Mouse (Mus musculus): ENCODE measurements at regions not wholly inside any gene's neighbourhood (a gene's known extent, or its start where the extent isn't known, plus 50 kb on each side); places are given as distances from the start of the nearest gene placed in this dataset.

DNA sequence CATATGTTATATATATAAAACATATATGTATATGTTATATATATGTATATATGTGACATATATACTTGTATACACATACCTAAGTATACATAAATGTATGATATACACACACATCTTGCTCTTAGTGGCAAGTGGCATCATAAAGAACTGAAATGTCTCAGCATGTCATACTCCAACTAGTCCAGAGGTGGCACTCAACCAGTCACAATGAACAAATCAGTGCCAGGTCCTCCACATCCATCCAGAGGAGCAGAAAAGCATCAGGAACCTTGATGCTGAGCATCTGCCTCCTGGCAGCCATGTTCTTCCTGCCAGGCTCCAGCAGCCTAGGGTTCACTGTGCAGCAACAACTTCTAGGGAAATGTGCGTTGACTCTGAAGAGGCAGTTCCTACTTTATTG, 405.2 kb upstream of the Mki67 start:
- WGBS: 79% methylated on average over 1 of the region's 1 CpGs
- H3K36me3 ChIP-seq (ENCODE audit: control insufficient read depth, insufficient read depth, low read length): no peaks in the 10 kb centered on the region
- peaks cover 0 to 4% of the 10 kb centered on the region in 2 experiments; a peak in 2 of 4 replicates for H3K4me1 ChIP-seq (ENCODE audit: control insufficient read depth in 2 of 2, insufficient read depth in 2 of 2, low read length in 2 of 2)
- H3K4me3 ChIP-seq (ENCODE audit: control insufficient read depth in 1 of 2, insufficient read depth in 1 of 2, low read depth in 1 of 2, low read length in 2 of 2): no peak overlapping the region
- H3K9ac ChIP-seq (ENCODE audit: low read length): no peak overlapping the region
- H3K27ac ChIP-seq (replicated peaks in 1 of 2; ENCODE audit: control insufficient read depth in 1 of 2, insufficient read depth in 1 of 2, low read depth in 2 of 2, low read length in 2 of 2): no peak overlapping the region
- no peaks in the 10 kb centered on the region for H3K9me3 ChIP-seq (ENCODE audit: control insufficient read depth, low read length)
- H3K4me2 ChIP-seq (ENCODE audit: low read length): no peak overlapping the region
- ATAC-seq (ENCODE audit: insufficient number of reproducible peaks, insufficient read depth, low FRiP score, low read depth): no peak
- no peaks in the 10 kb centered on the region for H3K27me3 ChIP-seq (ENCODE audit: control insufficient read depth, insufficient read depth, low read length)

DNA sequence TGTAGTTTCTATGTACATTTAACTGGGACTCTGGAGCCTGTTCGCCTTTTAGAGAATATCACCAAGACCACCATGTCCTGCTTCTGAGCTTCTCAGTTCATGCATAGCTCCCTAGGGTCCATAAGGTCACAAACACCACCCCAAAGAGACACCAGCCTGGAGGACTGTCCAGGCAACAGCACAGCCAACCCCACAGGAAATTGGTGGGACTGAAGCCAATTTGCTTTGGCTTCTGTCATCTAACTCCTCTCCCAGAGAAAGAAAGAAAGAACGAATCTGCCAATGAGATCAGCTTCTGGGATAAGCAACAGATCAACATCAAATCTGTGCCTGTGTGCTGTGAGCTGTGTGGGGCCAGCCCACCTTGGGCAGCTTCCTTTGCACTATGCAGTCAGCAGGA, 408.6 kb upstream of the Mki67 start:
- H3K27me3 ChIP-seq (ENCODE audit: control insufficient read depth, insufficient read depth, low read length): no peaks in the 10 kb centered on the region
- no peaks in the 10 kb centered on the region for H3K36me3 ChIP-seq (ENCODE audit: control insufficient read depth, insufficient read depth, low read length)
- no peak overlapping the region for H3K4me2 ChIP-seq (ENCODE audit: low read length)
- ATAC-seq (ENCODE audit: insufficient number of reproducible peaks, insufficient read depth, low FRiP score, low read depth): no peak
- no peak overlapping the region for H3K9ac ChIP-seq (ENCODE audit: low read length)
- no peaks in the 10 kb centered on the region for H3K9me3 ChIP-seq (ENCODE audit: control insufficient read depth, low read length)
- WGBS: 65% methylated on average over 2 of the region's 2 CpGs
- H3K4me1 ChIP-seq (ENCODE audit: control insufficient read depth in 2 of 2, insufficient read depth in 2 of 2, low read length in 2 of 2): peaks cover 8 to 14% of the 10 kb centered on the region in 2 experiments
- H3K4me3 ChIP-seq (ENCODE audit: control insufficient read depth in 1 of 2, insufficient read depth in 1 of 2, low read depth in 1 of 2, low read length in 2 of 2): no peak overlapping the region
- H3K27ac ChIP-seq (replicated peaks in 1 of 2; ENCODE audit: control insufficient read depth in 1 of 2, insufficient read depth in 1 of 2, low read depth in 2 of 2, low read length in 2 of 2): no peak overlapping the region

- H3K4me3 ChIP-seq (ENCODE audit: control insufficient read depth in 1 of 2, insufficient read depth in 1 of 2, low read depth in 1 of 2, low read length in 2 of 2): no peak overlapping the region
- H3K4me1 ChIP-seq (ENCODE audit: control insufficient read depth in 2 of 2, insufficient read depth in 2 of 2, low read length in 2 of 2): peaks cover 9 to 18% of the 10 kb centered on the region in 2 experiments
- H3K27me3 ChIP-seq (ENCODE audit: control insufficient read depth, insufficient read depth, low read length): no peaks in the 10 kb centered on the region
- no peaks in the 10 kb centered on the region for H3K9me3 ChIP-seq (ENCODE audit: control insufficient read depth, low read length)
- no peak for ATAC-seq (ENCODE audit: insufficient number of reproducible peaks, insufficient read depth, low FRiP score, low read depth)
- no peak overlapping the region for H3K4me2 ChIP-seq (ENCODE audit: low read length)
- no peak overlapping the region for H3K9ac ChIP-seq (ENCODE audit: low read length)
- WGBS: 85% methylated on average over 3 of the region's 3 CpGs
- no peak overlapping the region for H3K27ac ChIP-seq (replicated peaks in 1 of 2; ENCODE audit: control insufficient read depth in 1 of 2, insufficient read depth in 1 of 2, low read depth in 2 of 2, low read length in 2 of 2)
- no peaks in the 10 kb centered on the region for H3K36me3 ChIP-seq (ENCODE audit: control insufficient read depth, insufficient read depth, low read length)
These were observed 410.2 kb upstream of the Mki67 start for GRCm38 (mm10) chr7:136126393-136126792.

GRCm38 (mm10) chr7:136127576-136127975, 411.4 kb upstream of the Mki67 start:
- Histone ChIP-seq H3K9ac (ENCODE audit: low read length) (no peak overlapping the region), H3K9me3 (ENCODE audit: control insufficient read depth, low read length) (no peaks in the 10 kb centered on the region), H3K4me2 (ENCODE audit: low read length) (no peak overlapping the region), H3K36me3 (ENCODE audit: control insufficient read depth, insufficient read depth, low read length) (no peaks in the 10 kb centered on the region), H3K27ac (replicated peaks in 1 of 2; ENCODE audit: control insufficient read depth in 1 of 2, insufficient read depth in 1 of 2, low read depth in 2 of 2, low read length in 2 of 2) (no peak overlapping the region), H3K4me1 (ENCODE audit: control insufficient read depth in 2 of 2, insufficient read depth in 2 of 2, low read length in 2 of 2) (peaks cover 9 to 18% of the 10 kb centered on the region in 2 experiments), H3K27me3 (ENCODE audit: control insufficient read depth, insufficient read depth, low read length) (no peaks in the 10 kb centered on the region), H3K4me3 (ENCODE audit: control insufficient read depth in 1 of 2, insufficient read depth in 1 of 2, low read depth in 1 of 2, low read length in 2 of 2) (no peak overlapping the region)
- 56% methylated on average over 2 of the region's 2 CpGs for WGBS
- ATAC-seq (ENCODE audit: insufficient number of reproducible peaks, insufficient read depth, low FRiP score, low read depth): no peak

GRCm38 (mm10) chr7:136129721-136130123, 413.6 kb upstream of the Mki67 start:
- no peak for ATAC-seq (ENCODE audit: insufficient number of reproducible peaks, insufficient read depth, low FRiP score, low read depth)
- no peak overlapping the region for H3K4me3 ChIP-seq (ENCODE audit: control insufficient read depth in 1 of 2, insufficient read depth in 1 of 2, low read depth in 1 of 2, low read length in 2 of 2)

DNA sequence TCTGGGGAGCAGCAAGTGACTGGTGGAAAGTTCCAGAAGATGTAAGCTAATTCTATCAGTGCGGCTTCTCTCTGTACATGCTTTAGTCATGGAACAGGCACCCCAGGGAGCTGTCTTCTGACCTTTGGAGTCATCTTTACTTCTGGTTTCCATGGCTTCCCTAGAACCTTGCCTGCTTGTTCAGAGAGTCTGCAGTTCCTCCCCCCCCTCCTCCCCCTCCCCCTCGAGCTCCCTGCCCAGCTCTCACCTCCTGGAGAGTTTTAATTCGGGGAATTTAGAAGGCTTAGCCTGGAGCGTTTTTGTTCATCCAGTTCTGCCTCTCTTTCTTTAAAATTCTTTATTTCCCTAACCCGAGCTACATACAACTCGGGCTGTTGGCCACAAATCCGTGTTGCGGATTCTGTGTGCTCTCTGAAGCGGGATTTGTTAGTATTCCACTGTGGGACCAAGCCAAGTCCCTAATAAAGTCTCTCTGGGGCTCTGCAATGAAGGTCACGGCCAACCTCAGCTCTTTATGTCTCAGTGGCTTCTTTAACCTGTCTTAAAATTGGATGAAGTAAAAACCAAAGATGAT, 414.6 kb upstream of the Mki67 start:
- Histone ChIP-seq H3K9ac (ENCODE audit: low read length) (no peak overlapping the region), H3K4me1 (ENCODE audit: control insufficient read depth in 2 of 2, insufficient read depth in 2 of 2, low read length in 2 of 2) (peaks cover 9 to 14% of the 10 kb centered on the region in 2 experiments), H3K4me2 (ENCODE audit: low read length) (no peak overlapping the region), H3K4me3 (ENCODE audit: control insufficient read depth in 1 of 2, insufficient read depth in 1 of 2, low read depth in 1 of 2, low read length in 2 of 2) (no peak overlapping the region), H3K27me3 (ENCODE audit: control insufficient read depth, insufficient read depth, low read length) (no peaks in the 10 kb centered on the region), H3K9me3 (ENCODE audit: control insufficient read depth, low read length) (no peaks in the 10 kb centered on the region), H3K27ac (replicated peaks in 1 of 2; ENCODE audit: control insufficient read depth in 1 of 2, insufficient read depth in 1 of 2, low read depth in 2 of 2, low read length in 2 of 2) (no peak overlapping the region), H3K36me3 (ENCODE audit: control insufficient read depth, insufficient read depth, low read length) (no peaks in the 10 kb centered on the region)
- no peak for ATAC-seq (ENCODE audit: insufficient number of reproducible peaks, insufficient read depth, low FRiP score, low read depth)
- WGBS: 62% methylated on average over 10 of the region's 10 CpGs

More at GRCm38 (mm10) chr7:136129721-136130123, 413.6 kb upstream of the Mki67 start:
- Histone ChIP-seq H3K4me1 (ENCODE audit: control insufficient read depth in 2 of 2, insufficient read depth in 2 of 2, low read length in 2 of 2) (peaks cover 9 to 17% of the 10 kb centered on the region in 2 experiments), H3K9ac (ENCODE audit: low read length) (0 out of 2 replicates have a peak overlapping the region, but pooled peaks have one; percentile 27), H3K27me3 (ENCODE audit: control insufficient read depth, insufficient read depth, low read length) (no peaks in the 10 kb centered on the region), H3K36me3 (ENCODE audit: control insufficient read depth, insufficient read depth, low read length) (no peaks in the 10 kb centered on the region), H3K27ac (replicated peaks in 1 of 2; ENCODE audit: control insufficient read depth in 1 of 2, insufficient read depth in 1 of 2, low read depth in 2 of 2, low read length in 2 of 2) (peak overlapping the region; percentile 2 to 7; a peak in 1 of 4 replicates), H3K4me2 (ENCODE audit: low read length) (peak overlapping the region; percentile 39), H3K9me3 (ENCODE audit: control insufficient read depth, low read length) (no peaks in the 10 kb centered on the region)
- 22% methylated on average over 7 of the region's 7 CpGs for WGBS

- Histone ChIP-seq H3K9me3 (ENCODE audit: control insufficient read depth, low read length) (no peaks in the 10 kb centered on the region), H3K27ac (replicated peaks in 1 of 2; ENCODE audit: control insufficient read depth in 1 of 2, insufficient read depth in 1 of 2, low read depth in 2 of 2, low read length in 2 of 2) (no peak overlapping the region), H3K4me3 (ENCODE audit: control insufficient read depth in 1 of 2, insufficient read depth in 1 of 2, low read depth in 1 of 2, low read length in 2 of 2) (no peak overlapping the region), H3K36me3 (ENCODE audit: control insufficient read depth, insufficient read depth, low read length) (no peaks in the 10 kb centered on the region), H3K9ac (ENCODE audit: low read length) (no peak overlapping the region), H3K4me1 (ENCODE audit: control insufficient read depth in 2 of 2, insufficient read depth in 2 of 2, low read length in 2 of 2) (peaks cover 9 to 10% of the 10 kb centered on the region in 2 experiments), H3K27me3 (ENCODE audit: control insufficient read depth, insufficient read depth, low read length) (no peaks in the 10 kb centered on the region), H3K4me2 (ENCODE audit: low read length) (no peak overlapping the region)
- WGBS: 76% methylated on average over 2 of the region's 2 CpGs
- no peak for ATAC-seq (ENCODE audit: insufficient number of reproducible peaks, insufficient read depth, low FRiP score, low read depth)
These were observed 416.8 kb upstream of the Mki67 start for GRCm38 (mm10) chr7:136132976-136133375.

GRCm38 (mm10) chr7:136136666-136137065, 420.5 kb upstream of the Mki67 start:
- no peak overlapping the region for H3K27ac ChIP-seq (replicated peaks in 1 of 2; ENCODE audit: control insufficient read depth in 1 of 2, insufficient read depth in 1 of 2, low read depth in 2 of 2, low read length in 2 of 2)
- no peak for ATAC-seq (ENCODE audit: insufficient number of reproducible peaks, insufficient read depth, low FRiP score, low read depth)
- 55% methylated on average over 1 of the region's 1 CpGs for WGBS
- no peaks in the 10 kb centered on the region for H3K9me3 ChIP-seq (ENCODE audit: control insufficient read depth, low read length)
- H3K9ac ChIP-seq (ENCODE audit: low read length): no peak overlapping the region
- no peaks in the 10 kb centered on the region for H3K36me3 ChIP-seq (ENCODE audit: control insufficient read depth, insufficient read depth, low read length)
- no peak overlapping the region for H3K4me2 ChIP-seq (ENCODE audit: low read length)
- H3K4me1 ChIP-seq (ENCODE audit: control insufficient read depth in 2 of 2, insufficient read depth in 2 of 2, low read length in 2 of 2): no peaks in the 10 kb centered on the region
- no peaks in the 10 kb centered on the region for H3K27me3 ChIP-seq (ENCODE audit: control insufficient read depth, insufficient read depth, low read length)
- no peak overlapping the region for H3K4me3 ChIP-seq (ENCODE audit: control insufficient read depth in 1 of 2, insufficient read depth in 1 of 2, low read depth in 1 of 2, low read length in 2 of 2)

Data from heart, embryonic 14.5 days (tissue).